Comparison of ENCODE assay signal across 8 mouse cellular contexts in genomic region chr10:80019471-80020131, GRCm38 (mm10). TPM values are rescaled to one million over a fixed set of nuclear protein-coding genes. Genes with fewer than 3 reads are reported as not detected.
A peak's percentile ranks its signal among the peaks of the same experiment; 100 is the strongest.
DNase-seq lines count a peak whose midpoint lies in the region; ATAC-seq lines count a peak whose summit lies in the region.

No protein-coding gene starts in this region.

- no peak overlapping the region for H3K27ac ChIP-seq in forebrain, embryonic 14.5 days (ENCODE audit: low read depth, low read length)
- 0 out of 2 replicates have a peak overlapping the region, but pooled peaks have one; percentile 45 for H3K27ac ChIP-seq in limb, embryonic 11.5 days (replicated peaks; ENCODE audit: low read depth, low read length)

- no peaks in the 10 kb centered on the region for H3K9me3 ChIP-seq in megakaryocyte, embryonic 14.5 days
- H3K9me3 ChIP-seq in forebrain, embryonic 14.5 days (replicated peaks; ENCODE audit: control insufficient read depth, low read length) = no peaks in the 10 kb centered on the region
- no peaks in the 10 kb centered on the region for H3K9me3 ChIP-seq in limb, embryonic 11.5 days (ENCODE audit: control insufficient read depth, low read length)

- peaks cover 92% of the 10 kb centered on the region for H3K4me1 ChIP-seq in megakaryocyte, embryonic 14.5 days
- no peaks in the 10 kb centered on the region for H3K4me1 ChIP-seq in forebrain, embryonic 14.5 days (ENCODE audit: control insufficient read depth, insufficient read depth, low read length)
- H3K4me1 ChIP-seq in limb, embryonic 11.5 days (ENCODE audit: control insufficient read depth, insufficient read depth, low read length) = peaks cover 10% of the 10 kb centered on the region

- H3K36me3 ChIP-seq in megakaryocyte, embryonic 14.5 days (replicated peaks; ENCODE audit: low read length) = peaks cover 90% of the 10 kb centered on the region
- H3K36me3 ChIP-seq in forebrain, embryonic 14.5 days (ENCODE audit: control insufficient read depth, insufficient read depth, low read length) = no peaks in the 10 kb centered on the region
- peaks cover 4% of the 10 kb centered on the region; the same call in 1 of the 2 replicates for H3K36me3 ChIP-seq in limb, embryonic 11.5 days (ENCODE audit: control insufficient read depth, insufficient read depth, low read length)

- no peak for DNase-seq in forebrain, embryonic 14.5 days (ENCODE audit: low spot score)
- peak; percentile 75 for DNase-seq in limb, embryonic 11.5 days (ENCODE audit: low spot score)
- DNase-seq in retina, postnatal 1 day = peak; percentile 35
- DNase-seq in gastrocnemius, postnatal 25 days = no peak
- no peak for DNase-seq in layer of hippocampus, adult 18-20 months (ENCODE audit: low spot score in 2 of 2)

- WGBS in forebrain, embryonic 14.5 days = 3% methylated on average over 20 of the region's 20 CpGs
- 2% methylated on average over 20 of the region's 20 CpGs for WGBS in limb, embryonic 11.5 days

- peak overlapping the region; percentile 92 for H3K4me3 ChIP-seq in megakaryocyte, embryonic 14.5 days (replicated peaks)
- no peak overlapping the region for H3K4me3 ChIP-seq in forebrain, embryonic 14.5 days (ENCODE audit: low read depth, low read length)
- H3K4me3 ChIP-seq in limb, embryonic 11.5 days (ENCODE audit: low read depth, low read length) = peak overlapping the region; percentile 32

- 0 out of 2 replicates have a peak overlapping the region, but pooled peaks have one; percentile 40 for H3K9ac ChIP-seq in forebrain, embryonic 14.5 days (ENCODE audit: low read length)
- H3K9ac ChIP-seq in limb, embryonic 11.5 days (ENCODE audit: low read length) = peak overlapping the region; percentile 76

- peak overlapping the region; percentile 6; the same call in 1 of the 2 replicates for H3K4me2 ChIP-seq in forebrain, embryonic 14.5 days (ENCODE audit: low read length)
- peak overlapping the region; percentile 60 for H3K4me2 ChIP-seq in limb, embryonic 11.5 days (ENCODE audit: low read depth, severe bottlenecking)

- H3K27me3 ChIP-seq in megakaryocyte, embryonic 14.5 days (replicated peaks) = no peaks in the 10 kb centered on the region
- H3K27me3 ChIP-seq in forebrain, embryonic 14.5 days (replicated peaks; ENCODE audit: control insufficient read depth, insufficient read depth, low read length) = peaks cover 23% of the 10 kb centered on the region
- H3K27me3 ChIP-seq in limb, embryonic 11.5 days (ENCODE audit: control insufficient read depth, insufficient read depth, low read length) = peaks cover 16% of the 10 kb centered on the region

- ATAC-seq in megakaryocyte, adult 5-6 weeks (ENCODE audit: poor library complexity, severe bottlenecking) = no peak
- ATAC-seq in forebrain, embryonic 14.5 days = no peak
- ATAC-seq in limb, embryonic 11.5 days (ENCODE audit: insufficient number of reproducible peaks, low FRiP score, low TSS enrichment, low read depth) = peak; percentile 58
- no peak for ATAC-seq in erythroid progenitor cell, adult 5-6 weeks (replicated peaks; ENCODE audit: low FRiP score, poor library complexity, severe bottlenecking)

RNA-seq across cellular contexts. Expression of gene Arhgap45, which starts 3.1 kb away (rescaled TPM):
- 375 and 477 TPM in 2 replicates for polyA plus RNA-seq in megakaryocyte, embryonic 14.5 days (2012; ENCODE audit: insufficient read depth, low replicate concordance)
- 135 and 140 TPM in 2 replicates for total RNA-seq in megakaryocyte, adult 5-6 weeks (2015)
- 235 and 237 TPM in 2 replicates for total RNA-seq in megakaryocyte, adult 5-6 weeks (2017)
- 1.1 and 1.5 TPM in 2 replicates for polyA plus RNA-seq in forebrain, embryonic 14.5 days (2014; fragmentation: Nextera tagmentation; extraction: Ambion mirVana)
- 8.5 and 10.8 TPM in 2 replicates for polyA plus RNA-seq in limb, embryonic 11.5 days (2014; fragmentation: Nextera tagmentation; extraction: Ambion mirVana)
- 1 to 10 TPM; 1.0 to 2.1 TPM for total RNA-seq in gastrocnemius, postnatal 25 days (2021)
- total RNA-seq in layer of hippocampus, adult 18-20 months (2021) = 1 to 10 TPM; 4.1 to 4.2 TPM
- total RNA-seq in erythroid progenitor cell, adult 5-6 weeks (2015; ENCODE audit: low replicate concordance) = 23.4 and 23.9 TPM in 2 replicates
- total RNA-seq in erythroid progenitor cell, adult 5-6 weeks (2017; ENCODE audit: low replicate concordance) = 16.0 and 28.8 TPM in 2 replicates

RNA-seq across cellular contexts. Expression of gene Polr2e, which starts 20.0 kb away (rescaled TPM):
- 147 and 260 TPM in 2 replicates for polyA plus RNA-seq in megakaryocyte, embryonic 14.5 days (2012; ENCODE audit: insufficient read depth, low replicate concordance)
- 70.2 and 70.7 TPM in 2 replicates for total RNA-seq in megakaryocyte, adult 5-6 weeks (2015)
- total RNA-seq in megakaryocyte, adult 5-6 weeks (2017) = 58.4 and 69.2 TPM in 2 replicates
- 205 and 219 TPM in 2 replicates for polyA plus RNA-seq in forebrain, embryonic 14.5 days (2014; fragmentation: Nextera tagmentation; extraction: Ambion mirVana)
- 294 and 308 TPM in 2 replicates for polyA plus RNA-seq in limb, embryonic 11.5 days (2014; fragmentation: Nextera tagmentation; extraction: Ambion mirVana)
- 10 to 100 TPM; 43.2 to 45.5 TPM for total RNA-seq in gastrocnemius, postnatal 25 days (2021)
- total RNA-seq in layer of hippocampus, adult 18-20 months (2021) = 10 to 100 TPM; 88.2 to 93.9 TPM
- 18.4 and 20.5 TPM in 2 replicates for total RNA-seq in erythroid progenitor cell, adult 5-6 weeks (2015; ENCODE audit: low replicate concordance)
- 14.6 and 28.4 TPM in 2 replicates for total RNA-seq in erythroid progenitor cell, adult 5-6 weeks (2017; ENCODE audit: low replicate concordance)

RNA-seq across cellular contexts. Expression of gene Abca7, which starts 23.3 kb away (rescaled TPM):
- 47.4 and 62.2 TPM in 2 replicates for polyA plus RNA-seq in megakaryocyte, embryonic 14.5 days (2012; ENCODE audit: insufficient read depth, low replicate concordance)
- 32.6 and 34.7 TPM in 2 replicates for total RNA-seq in megakaryocyte, adult 5-6 weeks (2015)
- 33.6 and 37.4 TPM in 2 replicates for total RNA-seq in megakaryocyte, adult 5-6 weeks (2017)
- 2.1 and 3.1 TPM in 2 replicates for polyA plus RNA-seq in forebrain, embryonic 14.5 days (2014; fragmentation: Nextera tagmentation; extraction: Ambion mirVana)
- polyA plus RNA-seq in limb, embryonic 11.5 days (2014; fragmentation: Nextera tagmentation; extraction: Ambion mirVana) = 1.3 and 1.4 TPM in 2 replicates
- 1 to 10 TPM; 4.9 to 5.7 TPM for total RNA-seq in gastrocnemius, postnatal 25 days (2021)
- total RNA-seq in layer of hippocampus, adult 18-20 months (2021) = 10 to 100 TPM; 10.2 to 12.0 TPM
- total RNA-seq in erythroid progenitor cell, adult 5-6 weeks (2015; ENCODE audit: low replicate concordance) = 44.0 and 58.4 TPM in 2 replicates
- total RNA-seq in erythroid progenitor cell, adult 5-6 weeks (2017; ENCODE audit: low replicate concordance) = 58.6 and 71.8 TPM in 2 replicates

RNA-seq across cellular contexts. Expression of gene Gpx4, which starts 27.4 kb away (rescaled TPM):
- 3,942 and 9,172 TPM in 2 replicates for polyA plus RNA-seq in megakaryocyte, embryonic 14.5 days (2012; ENCODE audit: insufficient read depth, low replicate concordance)
- 259 and 303 TPM in 2 replicates for total RNA-seq in megakaryocyte, adult 5-6 weeks (2015)
- 375 and 378 TPM in 2 replicates for total RNA-seq in megakaryocyte, adult 5-6 weeks (2017)
- polyA plus RNA-seq in forebrain, embryonic 14.5 days (2014; fragmentation: Nextera tagmentation; extraction: Ambion mirVana) = 555 and 632 TPM in 2 replicates
- polyA plus RNA-seq in limb, embryonic 11.5 days (2014; fragmentation: Nextera tagmentation; extraction: Ambion mirVana) = 475 and 534 TPM in 2 replicates
- total RNA-seq in gastrocnemius, postnatal 25 days (2021) = 100 to 1,000 TPM; 527 to 618 TPM
- total RNA-seq in layer of hippocampus, adult 18-20 months (2021) = 100 to 1,000 TPM; 509 to 545 TPM
- total RNA-seq in erythroid progenitor cell, adult 5-6 weeks (2015; ENCODE audit: low replicate concordance) = 371 and 490 TPM in 2 replicates
- 239 and 372 TPM in 2 replicates for total RNA-seq in erythroid progenitor cell, adult 5-6 weeks (2017; ENCODE audit: low replicate concordance)

RNA-seq across cellular contexts. Expression of gene Cnn2, which starts 31.2 kb away (rescaled TPM):
- polyA plus RNA-seq in megakaryocyte, embryonic 14.5 days (2012; ENCODE audit: insufficient read depth, low replicate concordance) = 1,011 and 1,303 TPM in 2 replicates
- total RNA-seq in megakaryocyte, adult 5-6 weeks (2015) = 174 and 175 TPM in 2 replicates
- total RNA-seq in megakaryocyte, adult 5-6 weeks (2017) = 286 and 299 TPM in 2 replicates
- 33.2 and 40.0 TPM in 2 replicates for polyA plus RNA-seq in forebrain, embryonic 14.5 days (2014; fragmentation: Nextera tagmentation; extraction: Ambion mirVana)
- 250 and 255 TPM in 2 replicates for polyA plus RNA-seq in limb, embryonic 11.5 days (2014; fragmentation: Nextera tagmentation; extraction: Ambion mirVana)
- 1 to 10 TPM; 8.5 to 9.4 TPM for total RNA-seq in gastrocnemius, postnatal 25 days (2021)
- total RNA-seq in layer of hippocampus, adult 18-20 months (2021) = 1 to 10 TPM; 3.6 to 5.2 TPM
- 20.1 and 39.6 TPM in 2 replicates for total RNA-seq in erythroid progenitor cell, adult 5-6 weeks (2015; ENCODE audit: low replicate concordance)
- 18.2 and 26.3 TPM in 2 replicates for total RNA-seq in erythroid progenitor cell, adult 5-6 weeks (2017; ENCODE audit: low replicate concordance)

Comparison
In these comparisons a context has a peak if more than half of its experiments do, and no peak if none do; other contexts are left out.
1. DNase-seq: peak in limb, embryonic 11.5 days (single experiment) and retina, postnatal 1 day (single experiment); none in forebrain, embryonic 14.5 days (single experiment), gastrocnemius, postnatal 25 days (single experiment) and layer of hippocampus, adult 18-20 months (0 of 2).
2. RNA of gene Arhgap45, which starts 3.1 kb away (total RNA-seq): 135 to 237 TPM in megakaryocyte, adult 5-6 weeks; 16.0 to 28.8 TPM in erythroid progenitor cell, adult 5-6 weeks, 4.1 to 4.2 TPM in layer of hippocampus, adult 18-20 months and 1.0 to 2.1 TPM in gastrocnemius, postnatal 25 days; every median in the first group is over 4 times any median in the second.